Mouse (Mus musculus) liver, embryonic 15.5 days (tissue): ENCODE results near the gene Itsn1. TPM values are rescaled to one million over a fixed set of nuclear protein-coding genes. Genes with fewer than 3 reads are reported as not detected.

ENCODE experiments used
- ATAC-seq: fragments of 200-750 bp; cut with Nextera tagmentation; 2 replicates; pipeline ENCODE4 v1.8.0; 2017; ENCODE audit warnings: moderate number of reproducible peaks, mild to moderate bottlenecking, moderate library complexity; ENCODE audit not compliant: insufficient read depth
- H3K27ac ChIP-seq: fragments of 300-500 bp; sonication (generic); replicated peaks from 2 replicates; pipeline ENCODE4 v1.5.1; 2015; ENCODE audit warnings: mild to moderate bottlenecking, inconsistent platforms
- H3K27me3 ChIP-seq: fragments of 300-500 bp; sonication (generic); 2 replicates; pipeline ENCODE4 v1.6.1; 2015; ENCODE audit warnings: mild to moderate bottlenecking, inconsistent platforms
- H3K36me3 ChIP-seq: fragments of 300-500 bp; sonication (generic); replicated peaks from 2 replicates; pipeline ENCODE4 v1.6.1; 2015; ENCODE audit warnings: moderate library complexity, mild to moderate bottlenecking, inconsistent platforms
- H3K4me1 ChIP-seq: fragments of 300-500 bp; sonication (generic); replicated peaks from 2 replicates; pipeline ENCODE4 v1.6.1; 2015; ENCODE audit warnings: inconsistent platforms
- H3K4me2 ChIP-seq: fragments of 300-500 bp; sonication (generic); 2 replicates; pipeline ENCODE4 v1.6.1; 2015; ENCODE audit warnings: moderate library complexity, mild to moderate bottlenecking, inconsistent platforms
- H3K4me3 ChIP-seq: fragments of 300-500 bp; sonication (generic); replicated peaks from 2 replicates; pipeline ENCODE4 v1.5.1; 2015; ENCODE audit warnings: mild to moderate bottlenecking, inconsistent platforms
- H3K9ac ChIP-seq: fragments of 300-500 bp; sonication (generic); 2 replicates; pipeline ENCODE4 v1.6.1; 2015; ENCODE audit warnings: moderate library complexity, mild to moderate bottlenecking, inconsistent platforms
- H3K9me3 ChIP-seq: fragments of 300-500 bp; sonication (generic); replicated peaks from 2 replicates; pipeline ENCODE4 v1.6.1; 2016; ENCODE audit warnings: inconsistent platforms
- WGBS: fragments of 180-500 bp; shearing (Covaris S2); methylation state at CpG from one replicate; pipeline ENCODE4 v1.1.7; 2015; ENCODE audit warnings: mixed read lengths; ENCODE audit not compliant: insufficient replicate concordance; 5-methylcytosine and 5-hydroxymethylcytosine counted together
- polyA plus RNA-seq: library from polyadenylated mRNA; unstranded; fragments of >200 nt; fragmentation: Nextera tagmentation; extraction: Ambion mirVana; gene quantifications from 2 replicates; pipeline ENCODE4 v1.2.1, GENCODE M21; 2015

Itsn1 gene
- polyA plus RNA-seq, 1 experiment from 2014 or later = 50.4 TPM

GRCm38 (mm10) chr16:91860471-91861125 lies 131.5 kb downstream of the Itsn1 start:
- Histone ChIP-seq H3K4me2 (no peak overlapping the region), H3K4me1 (peaks cover 51% of the 10 kb centered on the region), H3K4me3 (no peak overlapping the region), H3K36me3 (peaks cover 90% of the 10 kb centered on the region), H3K27ac (0 out of 2 replicates have a peak overlapping the region, but pooled peaks have one; percentile 5), H3K9ac (no peak overlapping the region), H3K27me3 (0 out of 2 replicates have a peak, but pooled peaks cover 7% of the 10 kb centered on the region), H3K9me3 (no peaks in the 10 kb centered on the region)
- no peak for ATAC-seq
- 62% methylated on average over 14 of the region's 14 CpGs for WGBS

- H3K27ac ChIP-seq = peak overlapping the region; percentile 39; the same call in 1 of the 2 replicates
- no peak for ATAC-seq
Measured at GRCm38 (mm10) chr16:91861784-91862371, 132.8 kb downstream of the Itsn1 start.

GRCm38 (mm10) chr16:91862836-91863235 lies 133.8 kb downstream of the Itsn1 start:
- peaks cover 85% of the 10 kb centered on the region for H3K36me3 ChIP-seq
- ATAC-seq = no peak
- H3K9me3 ChIP-seq = no peaks in the 10 kb centered on the region
- H3K27ac ChIP-seq = 0 out of 2 replicates have a peak overlapping the region, but pooled peaks have one; percentile 25
- no peak overlapping the region for H3K4me3 ChIP-seq
- no peaks in the 10 kb centered on the region for H3K27me3 ChIP-seq
- 56% methylated on average over 7 of the region's 7 CpGs for WGBS
- no peak overlapping the region for H3K9ac ChIP-seq
- no peak overlapping the region for H3K4me2 ChIP-seq
- H3K4me1 ChIP-seq = peaks cover 66% of the 10 kb centered on the region

More at GRCm38 (mm10) chr16:91861784-91862371, 132.8 kb downstream of the Itsn1 start:
- Histone ChIP-seq H3K4me2 (no peak overlapping the region), H3K27me3 (0 out of 2 replicates have a peak, but pooled peaks cover 2% of the 10 kb centered on the region), H3K4me3 (no peak overlapping the region), H3K36me3 (peaks cover 85% of the 10 kb centered on the region), H3K4me1 (peaks cover 59% of the 10 kb centered on the region), H3K9me3 (no peaks in the 10 kb centered on the region), H3K9ac (no peak overlapping the region)
- WGBS = 72% methylated on average over 6 of the region's 6 CpGs

GRCm38 (mm10) chr16:91864646-91865332 lies 135.7 kb downstream of the Itsn1 start:
- H3K4me2 ChIP-seq = peak overlapping the region; percentile 68
- peaks cover 87% of the 10 kb centered on the region for H3K36me3 ChIP-seq
- peaks cover 85% of the 10 kb centered on the region for H3K4me1 ChIP-seq
- WGBS = 24% methylated on average over 10 of the region's 10 CpGs
- H3K4me3 ChIP-seq = peak overlapping the region; percentile 20
- peak; percentile 98 for ATAC-seq
- H3K9ac ChIP-seq = peak overlapping the region; percentile 49
- no peaks in the 10 kb centered on the region for H3K9me3 ChIP-seq
- H3K27me3 ChIP-seq = no peaks in the 10 kb centered on the region
- H3K27ac ChIP-seq = peak overlapping the region; percentile 85

- H3K27me3 ChIP-seq = no peaks in the 10 kb centered on the region
- no peak overlapping the region for H3K4me3 ChIP-seq
- H3K4me2 ChIP-seq = 0 out of 2 replicates have a peak overlapping the region, but pooled peaks have one; percentile 68
- peak overlapping the region; percentile 30; the same call in 1 of the 2 replicates for H3K9ac ChIP-seq
- ATAC-seq = no peak
- 57% methylated on average over 7 of the region's 7 CpGs for WGBS
- peak overlapping the region; percentile 85 for H3K27ac ChIP-seq
- H3K4me1 ChIP-seq = peaks cover 85% of the 10 kb centered on the region
- peaks cover 92% of the 10 kb centered on the region for H3K36me3 ChIP-seq
- H3K9me3 ChIP-seq = no peaks in the 10 kb centered on the region
Measured at GRCm38 (mm10) chr16:91865570-91866257, 136.6 kb downstream of the Itsn1 start.

- H3K9me3 ChIP-seq = no peaks in the 10 kb centered on the region
- ATAC-seq = no peak
Measured at GRCm38 (mm10) chr16:91866258-91866634, 137.2 kb downstream of the Itsn1 start.

GRCm38 (mm10) chr16:91867672-91868071 lies 138.6 kb downstream of the Itsn1 start:
- no peak overlapping the region for H3K27ac ChIP-seq
- ATAC-seq = no peak
- H3K36me3 ChIP-seq = peaks cover 85% of the 10 kb centered on the region
- 85% methylated on average over 8 of the region's 8 CpGs for WGBS
- H3K4me3 ChIP-seq = no peak overlapping the region
- peaks cover 66% of the 10 kb centered on the region for H3K4me1 ChIP-seq
- no peaks in the 10 kb centered on the region for H3K27me3 ChIP-seq
- no peak overlapping the region for H3K9ac ChIP-seq
- no peaks in the 10 kb centered on the region for H3K9me3 ChIP-seq
- H3K4me2 ChIP-seq = no peak overlapping the region

More at GRCm38 (mm10) chr16:91866258-91866634, 137.2 kb downstream of the Itsn1 start:
- Histone ChIP-seq H3K36me3 (peaks cover 92% of the 10 kb centered on the region), H3K4me2 (no peak overlapping the region), H3K4me1 (peaks cover 81% of the 10 kb centered on the region), H3K27ac (peak overlapping the region; percentile 85), H3K27me3 (no peaks in the 10 kb centered on the region), H3K9ac (no peak overlapping the region), H3K4me3 (no peak overlapping the region)
- 85% methylated on average over 5 of the region's 5 CpGs for WGBS

- no peak for ATAC-seq
- 54% methylated on average over 28 of the region's 28 CpGs for WGBS
- Histone ChIP-seq H3K9me3 (no peaks in the 10 kb centered on the region), H3K9ac (no peak overlapping the region), H3K27ac (peak overlapping the region; percentile 53), H3K4me1 (peaks cover 51% of the 10 kb centered on the region), H3K4me2 (peak overlapping the region; percentile 10), H3K36me3 (peaks cover 70% of the 10 kb centered on the region), H3K4me3 (no peak overlapping the region), H3K27me3 (0 out of 2 replicates have a peak, but pooled peaks cover under 1% of the 10 kb centered on the region)
Measured at GRCm38 (mm10) chr16:91868943-91869911, 140.1 kb downstream of the Itsn1 start.

GRCm38 (mm10) chr16:91870158-91870582 lies 141.1 kb downstream of the Itsn1 start:
- Histone ChIP-seq H3K27ac (no peak overlapping the region), H3K4me2 (no peak overlapping the region), H3K4me1 (peaks cover 45% of the 10 kb centered on the region), H3K4me3 (no peak overlapping the region), H3K36me3 (peaks cover 60% of the 10 kb centered on the region), H3K9ac (no peak overlapping the region), H3K27me3 (0 out of 2 replicates have a peak, but pooled peaks cover 7% of the 10 kb centered on the region), H3K9me3 (no peaks in the 10 kb centered on the region)
- ATAC-seq = no peak
- WGBS = 48% methylated on average over 6 of the region's 6 CpGs

GRCm38 (mm10) chr16:91871188-91871587 lies 142.1 kb downstream of the Itsn1 start:
- H3K36me3 ChIP-seq = peaks cover 50% of the 10 kb centered on the region
- WGBS = 85% methylated on average over 6 of the region's 6 CpGs
- 0 out of 2 replicates have a peak, but pooled peaks cover 7% of the 10 kb centered on the region for H3K27me3 ChIP-seq
- no peak overlapping the region for H3K9ac ChIP-seq
- peaks cover 35% of the 10 kb centered on the region for H3K4me1 ChIP-seq
- no peak overlapping the region for H3K27ac ChIP-seq
- H3K4me2 ChIP-seq = no peak overlapping the region
- H3K4me3 ChIP-seq = no peak overlapping the region
- H3K9me3 ChIP-seq = no peaks in the 10 kb centered on the region
- ATAC-seq = no peak
